Mouse (Mus musculus): ENCODE results near the gene Cited4. TPM values are rescaled to one million over a fixed set of nuclear protein-coding genes. Genes with fewer than 3 reads are reported as not detected.

Gene Cited4
- total RNA-seq (2012; rRNA removed) = 18.2 and 23.3 TPM in 2 replicates
- polyA plus RNA-seq (2012; ENCODE audit: insufficient read depth in 1 of 2, insufficient read length in 2 of 2, low read depth in 1 of 2, low replicate concordance in 2 of 2, missing spikeins in 1 of 2) = 10 to 100 TPM in 1 of 2 experiments, not detected in 1; 58.1 TPM

DNA sequence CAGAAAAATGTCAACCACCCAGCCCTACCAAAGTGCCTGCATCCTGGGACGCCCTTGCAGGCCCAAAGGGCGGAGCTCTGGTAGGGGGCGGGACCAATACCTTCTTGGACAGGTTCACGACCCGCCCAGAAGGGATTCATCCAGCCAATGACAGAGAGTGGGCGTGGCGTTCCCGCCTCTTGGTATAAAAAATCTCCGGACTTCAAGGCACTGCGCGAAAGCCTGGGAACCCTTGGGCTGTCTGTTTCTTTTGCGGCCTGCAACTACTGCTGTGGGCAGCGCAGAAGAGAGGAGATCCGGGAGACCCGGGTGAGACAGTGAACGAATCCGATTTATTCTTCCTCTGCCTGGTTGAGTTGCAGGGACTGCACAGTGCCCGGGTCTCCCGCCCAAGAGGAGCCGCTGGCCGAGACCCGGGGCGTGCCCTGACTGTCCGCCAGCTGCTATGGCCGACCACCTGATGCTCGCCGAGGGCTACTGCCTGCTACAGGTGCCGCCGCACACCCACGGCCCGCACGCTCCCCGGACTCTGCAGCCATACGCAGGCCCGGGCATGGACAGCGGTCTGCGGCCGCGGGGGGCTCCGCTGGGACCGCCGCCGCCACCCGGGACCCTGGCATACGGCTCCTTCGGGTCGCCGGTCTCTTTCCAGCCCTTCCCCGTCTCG, at the start of gene Cited4:
Cited4 (plus strand) TSS at position 215 of the 667 bp plus-strand sequence.
- Histone ChIP-seq H3K79me2 (ENCODE audit: control insufficient read depth, insufficient read depth, low read length, poor library complexity) (peaks cover 15% of the 10 kb centered on the region), H3K36me3 (ENCODE audit: control insufficient read depth in 1 of 2, insufficient read depth in 2 of 2, low read length in 2 of 2) (peaks cover 0 to 12% of the 10 kb centered on the region in 2 experiments; a peak in 2 of 4 replicates), H3K27me3 (ENCODE audit: control insufficient read depth in 1 of 2, insufficient read depth in 2 of 2, low read length in 2 of 2) (no peaks in the 10 kb centered on the region), H3K27ac (ENCODE audit: control insufficient read depth, low read depth, low read length) (peak within 1 kb of the TSS; percentile 75), H3K9me3 (replicated peaks; ENCODE audit: insufficient read depth, low read length) (no peaks in the 10 kb centered on the region), H3K4me1 (ENCODE audit: control insufficient read depth in 1 of 2, insufficient read depth in 2 of 2, low read length in 2 of 2) (peaks cover 16 to 28% of the 10 kb centered on the region in 2 experiments), H3K9ac (ENCODE audit: control insufficient read depth, low read depth, low read length, poor library complexity, severe bottlenecking) (peak within 1 kb of the TSS; percentile 83), H3K4me3 (ENCODE audit: control insufficient read depth in 1 of 2, insufficient read depth in 1 of 2, low read depth in 2 of 2, low read length in 2 of 2) (peak within 1 kb of the TSS; percentile 66)
- DNase-seq (ENCODE audit: low read depth, low spot score) = peak; percentile 99
- TF ChIP-seq TBP (IDR thresholded peaks at IDR 0.05; ENCODE audit: low read depth, low read length) (peak; percentile 98), USF1 (IDR thresholded peaks at IDR 0.05; ENCODE audit: low read depth, low read length) (0 out of 2 replicates have a peak, but pooled peaks have one; percentile 20), GATA1 (IDR thresholded peaks at IDR 0.05; ENCODE audit: low read depth, low read length) (no peak), POLR2A (IDR thresholded peaks at IDR 0.05; ENCODE audit: control insufficient read depth in 1 of 2, insufficient read depth in 1 of 2, low read depth in 1 of 2, low read length in 2 of 2, poor library complexity in 1 of 2) (peak; percentile 89 to 100), CHD1 (IDR thresholded peaks at IDR 0.05; ENCODE audit: low read depth, low read length) (0 out of 2 replicates have a peak, but pooled peaks have one; percentile 81), SIN3A (IDR thresholded peaks at IDR 0.05; ENCODE audit: low read length) (peak; percentile 68), CTCF (IDR thresholded peaks at IDR 0.05 in 2 of 3, conservative IDR thresholded peaks at IDR 0.05 in 1 of 3; ENCODE audit: control insufficient read depth in 1 of 3, insufficient read depth in 1 of 3, low read depth in 2 of 3, low read length in 3 of 3, poor library complexity in 1 of 3, severe bottlenecking in 1 of 3) (no peak), ELF1 (IDR thresholded peaks at IDR 0.05; ENCODE audit: low read depth, low read length) (no peak), RCOR1 (IDR thresholded peaks at IDR 0.05; ENCODE audit: low read depth, low read length) (peak; percentile 37; the same call in 1 of the 2 replicates), TAL1 (IDR thresholded peaks at IDR 0.05; ENCODE audit: low read length) (no peak), HCFC1 (IDR thresholded peaks at IDR 0.05; ENCODE audit: low read depth, low read length) (peak; percentile 64), KAT2A (conservative IDR thresholded peaks at IDR 0.05; ENCODE audit: low read depth, low read length) (no peak; the same call in 1 of the 2 replicates), MAX (IDR thresholded peaks at IDR 0.05; ENCODE audit: low read length) (peak; percentile 19; the same call in 1 of the 2 replicates), TCF12 (IDR thresholded peaks at IDR 0.05; ENCODE audit: low read depth, low read length) (peak; percentile 58), ZMIZ1 (IDR thresholded peaks at IDR 0.05; ENCODE audit: low read depth, low read length) (peak; percentile 99), RAD21 (IDR thresholded peaks at IDR 0.05; ENCODE audit: low read depth, low read length) (no peak), MYB (IDR thresholded peaks at IDR 0.05; ENCODE audit: low read depth, low read length) (no peak), BHLHE40 (IDR thresholded peaks at IDR 0.05; ENCODE audit: borderline replicate concordance, low read depth, low read length) (no peak), POLR2AphosphoS2 (IDR thresholded peaks at IDR 0.05; ENCODE audit: low read length) (peak; percentile 98), NRF1 (IDR thresholded peaks at IDR 0.05; ENCODE audit: insufficient read depth, low read depth, low read length, poor library complexity, severe bottlenecking) (0 out of 2 replicates have a peak, but pooled peaks have one; percentile 13), EP300 (IDR thresholded peaks at IDR 0.05; ENCODE audit: low read depth in 1 of 2, low read length in 2 of 2) (no peak), MAZ (IDR thresholded peaks at IDR 0.05; ENCODE audit: low read depth, low read length) (no peak), POLR2AphosphoS5 (IDR thresholded peaks at IDR 0.05; ENCODE audit: borderline replicate concordance, low read depth, low read length) (peak; percentile 26; the same call in 1 of the 2 replicates), ZNF384 (IDR thresholded peaks at IDR 0.05; ENCODE audit: low read depth, low read length) (peak; percentile 60), NELFE (IDR thresholded peaks at IDR 0.05; ENCODE audit: low read depth, low read length) (peak; percentile 98), MXI1 (IDR thresholded peaks at IDR 0.05; ENCODE audit: low read depth, low read length) (peak; percentile 71), ETS1 (IDR thresholded peaks at IDR 0.05; ENCODE audit: low read depth, low read length) (no peak), MAFK (IDR thresholded peaks at IDR 0.05; ENCODE audit: borderline replicate concordance, low read depth, low read length) (no peak)

Data from MEL (cell line).